Mouse (Mus musculus) T-cell, adult 2 months (primary cell): ENCODE data around the gene Mapk1ip1l.

Source experiments
- DNase-seq: peaks from one replicate; pipeline ENCODE4 v3.0.0; 2022; ENCODE audit warnings: low spot score

Gene Mapk1ip1l

DNA sequence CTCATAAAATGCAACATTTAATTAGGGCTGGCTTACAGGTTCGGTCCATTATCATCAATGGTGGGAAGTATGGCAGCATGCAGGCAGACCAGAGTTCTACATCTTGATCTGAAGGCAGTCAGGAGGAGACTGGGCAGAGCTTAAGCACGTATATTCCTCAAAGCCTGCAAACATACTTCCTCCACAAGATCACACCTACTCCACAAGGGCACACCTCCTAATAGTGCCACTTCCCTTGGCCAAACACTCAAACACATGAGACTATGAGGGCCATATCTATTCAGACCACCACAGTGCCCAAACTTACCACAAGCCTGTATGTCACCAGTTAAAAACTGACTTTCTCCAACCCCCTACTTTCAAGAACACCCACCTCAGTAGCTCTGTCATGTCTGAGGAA is 63.4 kb downstream of the Mapk1ip1l start:
- no peak for DNase-seq

DNA sequence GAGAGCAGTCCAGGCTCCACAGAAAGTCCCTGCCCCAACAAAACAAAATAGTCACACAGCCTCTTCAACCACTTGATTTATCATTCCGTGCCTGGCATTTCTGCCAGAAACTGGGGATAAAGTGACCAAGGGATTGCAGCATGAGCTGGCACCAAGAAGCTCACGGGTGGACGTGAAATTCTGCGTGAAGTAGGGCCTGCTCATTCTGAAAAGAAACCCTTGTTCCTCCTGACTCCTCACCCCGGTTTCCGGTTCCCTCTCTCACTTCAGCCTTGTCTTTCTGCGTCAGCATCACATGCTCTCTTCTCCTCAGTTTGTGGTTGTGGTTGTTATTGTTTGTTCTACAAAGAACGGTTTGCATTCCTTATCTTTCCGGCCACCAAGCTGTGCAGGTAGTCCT is 63.8 kb downstream of the Mapk1ip1l start:
- DNase-seq, result peak; percentile 31

DNA sequence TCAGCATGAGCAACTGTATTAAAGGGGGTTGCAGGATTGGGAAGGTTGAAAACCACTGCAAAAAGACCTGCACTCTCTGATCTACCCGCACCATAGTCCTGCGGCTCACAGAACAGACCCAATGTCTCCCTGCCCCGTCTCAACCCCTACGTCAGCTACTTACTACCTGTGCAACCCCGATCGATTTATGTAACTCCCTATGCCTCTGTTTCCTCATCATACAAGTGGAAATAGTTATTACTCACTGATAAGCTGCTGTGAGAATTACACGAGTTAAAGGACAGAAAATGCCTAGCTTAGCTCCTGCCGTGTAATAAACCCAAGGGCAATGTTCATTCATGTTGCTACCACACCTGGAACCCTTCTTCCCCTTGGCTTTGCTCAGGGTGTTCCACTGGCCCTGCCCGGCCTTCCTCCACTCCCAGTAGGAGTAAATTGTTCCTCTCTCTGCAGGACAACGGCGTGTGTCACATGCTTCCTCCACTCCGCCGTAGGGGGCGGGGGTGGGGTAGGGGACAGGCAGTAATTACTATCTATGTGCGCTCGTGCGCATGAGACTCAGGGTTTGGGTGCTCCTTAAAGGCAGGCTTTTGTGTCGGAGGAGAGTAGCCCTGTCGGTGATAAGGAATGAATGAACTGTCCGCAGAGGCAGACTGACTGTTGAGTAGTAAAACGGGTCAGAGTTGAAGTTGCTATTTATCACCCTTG is 66.8 kb downstream of the Mapk1ip1l start:
- peak; percentile 27 for DNase-seq

DNA sequence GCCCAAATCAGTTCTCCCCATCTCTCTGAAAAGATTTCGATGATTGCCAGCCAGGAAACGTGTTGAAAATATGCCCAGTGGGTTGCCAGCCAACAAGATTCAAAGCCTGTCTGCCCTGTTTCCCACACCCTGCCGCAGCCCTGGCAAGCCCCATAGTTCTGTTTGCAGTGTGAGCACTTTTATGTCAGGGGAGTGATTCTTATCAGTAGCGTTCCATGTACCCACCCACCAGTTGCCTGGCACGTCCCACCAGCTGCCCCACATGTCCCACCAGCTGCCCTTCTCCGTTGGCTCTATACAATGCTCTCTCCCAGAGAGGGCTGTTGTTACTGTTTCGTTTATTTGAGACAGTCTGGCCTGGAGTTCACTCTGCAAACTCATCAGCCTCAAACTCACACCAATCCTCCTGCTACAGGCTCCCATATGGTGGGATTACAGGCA is 68.8 kb downstream of the Mapk1ip1l start:
- DNase-seq, result peak; percentile 6

DNA sequence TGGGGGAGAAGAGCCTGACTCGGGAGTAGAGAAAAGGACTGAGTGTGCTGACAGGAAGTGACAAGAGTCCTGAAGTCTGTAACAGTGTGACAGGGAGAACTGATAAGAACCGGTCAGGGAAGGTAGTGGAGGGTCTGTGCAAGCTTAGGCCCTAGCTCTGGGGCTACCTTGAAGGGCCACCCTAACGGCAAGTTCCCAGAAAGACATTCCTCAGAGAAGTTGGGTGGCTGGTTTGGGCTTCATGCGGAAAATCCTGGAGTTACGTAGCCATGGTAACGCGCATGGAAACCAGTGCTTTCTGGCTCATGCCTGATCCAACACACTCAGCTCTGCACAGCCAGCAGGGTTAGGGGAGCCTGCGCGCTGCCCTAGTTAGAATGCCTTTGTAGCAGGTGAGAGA is 69.4 kb downstream of the Mapk1ip1l start, which contains the start of gene Lgals3:
Lgals3 (plus strand) TSS at position 291 of the 400 bp plus-strand sequence.
- DNase-seq, result no peak

DNA sequence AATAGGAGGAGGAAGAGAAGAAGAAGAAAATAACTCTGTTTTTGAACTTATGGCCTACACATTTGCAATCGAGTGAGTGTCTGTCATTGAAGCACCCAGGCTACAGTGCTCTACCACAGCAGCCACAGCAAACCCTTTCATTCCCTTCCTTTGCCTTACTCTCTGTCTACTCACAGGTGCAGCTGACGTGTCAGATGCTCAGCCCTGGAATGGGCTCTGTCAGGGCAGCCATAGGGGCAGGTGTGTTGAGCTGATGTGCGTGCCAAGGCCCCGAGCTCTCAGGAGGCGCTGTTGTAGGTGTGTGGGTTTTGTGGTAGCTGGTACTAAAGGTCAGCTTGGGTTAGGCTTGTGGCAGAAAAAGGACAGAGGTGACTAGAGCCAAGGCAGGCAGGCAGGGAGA is 71.7 kb downstream of the Mapk1ip1l start:
- DNase-seq, result no peak

DNA sequence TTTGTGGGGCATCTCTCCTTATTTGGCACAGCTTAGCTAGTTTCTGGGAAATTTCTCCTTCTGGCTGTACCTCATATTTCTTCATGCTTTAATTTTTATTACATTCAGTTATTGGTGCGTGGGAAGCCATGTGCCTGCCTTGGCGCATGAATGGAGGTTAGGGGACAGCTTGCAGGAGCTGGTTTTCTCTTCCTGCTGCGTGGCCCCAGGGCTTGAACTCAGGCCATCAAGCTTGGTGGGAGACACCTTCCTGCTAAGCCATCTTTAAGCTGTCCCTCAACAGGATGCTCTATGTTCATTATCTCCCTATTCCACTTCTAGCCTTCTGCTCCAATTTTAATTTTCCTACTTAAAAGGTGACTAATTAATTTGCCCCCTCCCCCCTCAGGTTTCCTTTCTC is 72.7 kb downstream of the Mapk1ip1l start:
- no peak for DNase-seq

DNA sequence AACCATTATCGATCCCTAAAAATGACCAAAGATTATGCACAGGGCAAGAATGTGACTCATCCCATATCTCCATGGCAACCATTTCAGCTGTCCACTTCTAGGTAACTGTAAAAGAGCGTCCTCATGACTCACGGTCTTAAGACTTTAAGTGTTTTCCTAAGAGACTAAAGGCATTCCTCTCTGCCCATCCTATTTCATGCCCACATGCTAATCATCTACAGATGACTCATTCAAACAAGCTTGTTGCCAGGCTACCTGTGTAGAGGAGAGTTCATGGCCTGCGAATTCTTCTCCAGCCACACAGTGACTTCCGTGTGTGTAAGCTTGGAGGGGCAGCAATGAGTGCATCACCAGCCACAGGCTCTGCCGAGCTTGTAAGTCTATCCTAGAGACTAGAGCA is 73.6 kb downstream of the Mapk1ip1l start:
- no peak for DNase-seq
